Mouse (Mus musculus) hindbrain, embryonic 15.5 days (tissue): ENCODE data around the gene Zfp52. TPM values are rescaled to one million over a fixed set of nuclear protein-coding genes. Genes with fewer than 3 reads are reported as not detected.
A peak's percentile ranks its signal among the peaks of the same experiment; 100 is the strongest.

Experiments
- ATAC-seq: fragments of 200-750 bp; cut with Nextera tagmentation; 2 replicates; pipeline ENCODE4 v1.8.0; 2017; ENCODE audit warnings: low read depth, moderate number of reproducible peaks, moderate TSS enrichment; ENCODE audit not compliant: low FRiP score
- H3K27ac ChIP-seq: fragments of 300-500 bp; sonication (generic); replicated peaks from 2 replicates; pipeline ENCODE4 v1.5.1; 2015; ENCODE audit warnings: mild to moderate bottlenecking, inconsistent platforms
- H3K27me3 ChIP-seq: fragments of 300-500 bp; sonication (generic); 2 replicates; pipeline ENCODE4 v1.6.1; 2015; ENCODE audit warnings: control low read depth, inconsistent platforms
- H3K36me3 ChIP-seq: fragments of 300-500 bp; sonication (generic); 2 replicates; pipeline ENCODE4 v1.6.1; 2015; ENCODE audit warnings: control low read depth, inconsistent platforms
- H3K4me1 ChIP-seq: fragments of 300-500 bp; sonication (generic); replicated peaks from 2 replicates; pipeline ENCODE4 v1.6.1; 2015; ENCODE audit warnings: control low read depth, inconsistent platforms
- H3K4me2 ChIP-seq: fragments of 300-500 bp; sonication (generic); 2 replicates; pipeline ENCODE4 v1.6.1; 2015; ENCODE audit warnings: moderate library complexity, mild to moderate bottlenecking, inconsistent platforms
- H3K4me3 ChIP-seq: fragments of 300-500 bp; sonication (generic); 2 replicates; pipeline ENCODE4 v1.5.1; 2015; ENCODE audit warnings: mild to moderate bottlenecking, inconsistent platforms
- H3K9ac ChIP-seq: fragments of 300-500 bp; sonication (generic); 2 replicates; pipeline ENCODE4 v1.6.1; 2015; ENCODE audit warnings: inconsistent platforms
- H3K9me3 ChIP-seq: fragments of 300-500 bp; sonication (generic); 2 replicates; pipeline ENCODE4 v1.6.1; 2016; ENCODE audit warnings: control low read depth, inconsistent platforms
- WGBS: fragments of 180-500 bp; shearing (Covaris S2); methylation state at CpG from one replicate; pipeline ENCODE4 v1.1.7; 2015; 5-methylcytosine and 5-hydroxymethylcytosine counted together
- polyA plus RNA-seq: library from polyadenylated mRNA; unstranded; fragments of >200 nt; fragmentation: Nextera tagmentation; extraction: Ambion mirVana; gene quantifications from 2 replicates; pipeline ENCODE4 v1.2.1, GENCODE M21; 2015

Gene Zfp52
- polyA plus RNA-seq, 1 experiment from 2014 or later: 2.3 TPM

DNA sequence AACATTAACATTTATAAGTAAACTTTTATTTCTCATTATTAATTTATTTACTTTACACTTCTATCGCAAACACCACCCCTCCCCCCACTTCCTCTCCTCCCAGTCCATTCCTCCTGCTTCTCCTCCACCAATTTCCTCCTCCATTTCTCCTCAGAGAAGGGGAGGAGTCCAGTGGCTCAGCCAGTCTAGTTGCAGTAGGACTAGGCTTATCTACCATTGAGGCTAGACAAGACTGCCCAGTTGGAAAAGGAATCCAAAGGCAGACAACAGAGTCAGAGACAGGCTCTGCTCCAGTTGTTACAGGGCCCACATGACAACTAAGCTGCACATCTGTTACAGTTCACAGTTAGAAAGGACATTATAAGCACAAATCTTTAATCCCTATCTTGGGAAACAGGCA is 32.4 kb downstream of the Zfp52 start:
- H3K4me2 ChIP-seq: peak overlapping the region; percentile 59
- no peaks in the 10 kb centered on the region for H3K9me3 ChIP-seq
- H3K27ac ChIP-seq: 0 out of 2 replicates have a peak overlapping the region, but pooled peaks have one; percentile 38
- WGBS: 56% methylated on average over 1 of the region's 1 CpGs
- H3K27me3 ChIP-seq: no peaks in the 10 kb centered on the region
- ATAC-seq: peak; percentile 36; the same call in 1 of the 2 replicates
- peaks cover 21% of the 10 kb centered on the region for H3K4me1 ChIP-seq
- peak overlapping the region; percentile 92 for H3K4me3 ChIP-seq
- H3K9ac ChIP-seq: 0 out of 2 replicates have a peak overlapping the region, but pooled peaks have one; percentile 33
- peaks cover 5% of the 10 kb centered on the region; the same call in 1 of the 2 replicates for H3K36me3 ChIP-seq

DNA sequence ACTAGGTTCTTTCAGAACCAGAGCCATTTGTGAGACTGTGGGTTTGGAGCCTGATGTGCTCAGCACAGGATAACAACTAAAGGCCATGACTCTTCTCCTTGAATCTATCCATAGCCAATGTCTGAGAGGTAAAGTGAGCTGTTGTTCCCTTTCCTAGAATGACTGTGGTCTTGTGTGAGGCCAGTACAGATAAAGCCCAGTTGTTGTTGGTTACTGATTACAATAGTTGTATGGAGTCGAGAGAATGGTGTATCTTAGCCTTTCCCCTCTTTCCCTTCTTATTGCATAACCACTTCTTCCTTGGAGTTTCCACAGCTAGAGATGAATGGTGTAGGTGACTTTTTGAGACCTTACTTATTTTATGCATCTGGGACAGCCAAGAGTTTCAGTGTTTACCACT is 43.7 kb downstream of the Zfp52 start:
- 93% methylated on average over 1 of the region's 1 CpGs for WGBS
- H3K27ac ChIP-seq: no peak overlapping the region
- no peaks in the 10 kb centered on the region for H3K27me3 ChIP-seq
- no peak overlapping the region for H3K4me3 ChIP-seq
- H3K9me3 ChIP-seq: no peaks in the 10 kb centered on the region
- no peaks in the 10 kb centered on the region for H3K4me1 ChIP-seq
- no peak overlapping the region for H3K4me2 ChIP-seq
- no peak overlapping the region for H3K9ac ChIP-seq
- no peak for ATAC-seq
- H3K36me3 ChIP-seq: peaks cover 59% of the 10 kb centered on the region

DNA sequence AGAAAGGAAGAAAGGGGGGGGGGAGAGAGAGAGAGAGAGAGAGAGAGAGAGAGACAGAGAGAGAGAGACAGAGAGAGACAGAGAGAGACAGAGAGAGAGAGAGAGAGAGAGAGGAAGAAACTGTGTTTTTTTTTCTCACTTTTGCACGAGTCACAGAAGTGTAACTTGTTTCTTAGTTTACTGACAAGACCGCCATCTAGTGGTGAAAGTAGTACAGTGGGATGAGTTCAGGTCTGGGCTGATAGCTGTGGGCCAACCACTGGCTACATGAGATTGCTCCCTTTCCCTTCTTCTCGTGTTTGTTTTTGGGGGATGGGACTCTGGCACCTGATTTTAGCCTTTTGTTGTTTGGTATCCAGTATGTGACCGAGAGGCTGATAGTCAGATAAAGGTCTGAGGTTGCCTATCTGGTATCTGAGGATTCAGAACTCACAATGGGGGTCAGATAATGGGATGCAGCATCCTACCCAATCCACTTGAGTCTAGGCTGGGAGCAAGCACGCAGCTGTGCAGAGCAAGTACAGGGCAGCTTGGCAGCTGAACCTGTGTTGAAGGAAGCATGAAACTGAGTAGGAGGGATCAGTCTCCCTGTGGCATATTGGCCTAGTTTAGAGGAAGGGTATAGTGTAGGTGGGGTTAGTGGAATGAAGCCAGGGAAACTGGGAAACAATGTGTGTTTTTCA is 44.3 kb downstream of the Zfp52 start:
- 34% methylated on average over 5 of the region's 5 CpGs for WGBS
- no peaks in the 10 kb centered on the region for H3K9me3 ChIP-seq
- ATAC-seq: peak; percentile 34; the same call in 1 of the 2 replicates

DNA sequence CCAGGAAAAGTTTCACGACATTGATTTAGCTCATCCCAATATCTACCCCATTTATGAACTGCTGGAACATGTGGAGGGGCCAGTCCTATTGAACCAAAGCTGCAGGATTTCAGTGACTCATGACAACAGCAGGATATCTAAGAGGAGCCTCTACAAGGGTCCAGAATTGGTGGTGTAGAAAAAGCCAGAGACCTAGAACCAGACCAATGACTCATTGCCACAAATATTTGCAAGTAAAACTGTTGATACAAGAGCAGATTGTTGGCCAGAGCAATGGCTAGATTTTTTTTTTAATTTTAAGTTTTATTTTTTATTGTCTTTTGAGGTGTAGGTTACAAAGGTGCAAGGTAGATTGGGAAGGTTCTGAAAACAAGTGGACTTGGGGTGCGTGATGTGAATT is 50.2 kb downstream of the Zfp52 start:
- no peak for ATAC-seq
- Histone ChIP-seq H3K27me3 (no peaks in the 10 kb centered on the region), H3K27ac (no peak overlapping the region), H3K4me2 (no peak overlapping the region), H3K9ac (no peak overlapping the region), H3K9me3 (no peaks in the 10 kb centered on the region), H3K36me3 (peaks cover 60% of the 10 kb centered on the region), H3K4me1 (no peaks in the 10 kb centered on the region), H3K4me3 (no peak overlapping the region)
- WGBS: 99% methylated on average over 2 of the region's 2 CpGs

More for the DNA sequence above, 44.3 kb downstream of the Zfp52 start:
- no peak overlapping the region for H3K9ac ChIP-seq
- H3K27me3 ChIP-seq: no peaks in the 10 kb centered on the region
- no peak overlapping the region for H3K4me3 ChIP-seq
- H3K4me1 ChIP-seq: no peaks in the 10 kb centered on the region
- H3K27ac ChIP-seq: no peak overlapping the region
- no peak overlapping the region for H3K4me2 ChIP-seq
- H3K36me3 ChIP-seq: peaks cover 59% of the 10 kb centered on the region

Other genes starting within 250 kb of the Zfp52 start
- gene Vmn1r237, start 223.7 kb upstream of the Zfp52 start, polyA plus RNA-seq: not detected in 2 replicates
- 4.7 TPM in 2 replicates for gene Zfp677, start 151.8 kb upstream of the Zfp52 start, polyA plus RNA-seq
- 4.4 and 5.7 TPM in 2 replicates for gene Zfp54, start 112.3 kb upstream of the Zfp52 start, polyA plus RNA-seq
- gene Zfp51, start 85.2 kb upstream of the Zfp52 start, polyA plus RNA-seq: 11.7 and 12.7 TPM in 2 replicates
- 9.4 and 9.5 TPM in 2 replicates for gene Zfp53, start 46.5 kb upstream of the Zfp52 start, polyA plus RNA-seq
- 19.2 and 20.5 TPM in 2 replicates for gene Zfp948, start 31.5 kb downstream of the Zfp52 start, polyA plus RNA-seq
- 11.8 and 12.3 TPM in 2 replicates for gene Zfp983, start 115.1 kb downstream of the Zfp52 start, polyA plus RNA-seq
- gene Gm10226, start 156.3 kb downstream of the Zfp52 start, polyA plus RNA-seq: 14.3 and 17.4 TPM in 2 replicates
- gene Zfp760, start 172.2 kb downstream of the Zfp52 start, polyA plus RNA-seq: 11.0 and 12.2 TPM in 2 replicates
- gene Zfp229, start 195.3 kb downstream of the Zfp52 start, polyA plus RNA-seq: 9.8 and 10.0 TPM in 2 replicates